Mouse (Mus musculus) spleen, embryonic (tissue): ENCODE results near the gene Gm49384.
"Not testable (repeated sequence)": the region's sequence is repeated elsewhere in the genome, so short reads cannot be mapped to it uniquely, and the experiment has no call there.

Experiments
- CTCF ChIA-PET: fragments of 350-600 bp; sonication (Branson Sonifier 250); formaldehyde crosslinking; loops from one replicate; lab custom pipeline; 2022; lab: Charles Lee

Gene Gm49384

GRCm38 (mm10) chr12:69171307-69171706 lies 32.8 kb downstream of the Gm49384 start:
- CTCF ChIA-PET, result no interaction called here

- CTCF ChIA-PET, result no interaction called here
These were observed 35.5 kb downstream of the Gm49384 start, which contains the start of gene Lrr1 for GRCm38 (mm10) chr12:69168461-69169106. Lrr1 (plus strand) TSS chr12:69168814.

- CTCF ChIA-PET, result interaction anchor here (0.7 kb wide), 2 partner anchors 11 to 19 kb away, joined by 6 to 22 read pairs; no protein-coding TSS in a partner anchor
These were observed 36.2 kb downstream of the Gm49384 start for GRCm38 (mm10) chr12:69167656-69168460.

GRCm38 (mm10) chr12:69166861-69167581 lies 37.0 kb downstream of the Gm49384 start:
- CTCF ChIA-PET, result not testable (repeated sequence)

GRCm38 (mm10) chr12:69164904-69165303 lies 39.2 kb downstream of the Gm49384 start:
- CTCF ChIA-PET, result interaction anchor here (0.7 kb wide), 1 partner anchor 409 kb away, joined by 7 read pairs; no protein-coding TSS in a partner anchor

GRCm38 (mm10) chr12:69163586-69163985 lies 40.5 kb downstream of the Gm49384 start:
- CTCF ChIA-PET, result not testable (repeated sequence)

GRCm38 (mm10) chr12:69160677-69161076 lies 43.4 kb downstream of the Gm49384 start:
- CTCF ChIA-PET, result interaction anchor here (0.6 to 1.0 kb wide), 4 partner anchors 10 to 1246 kb away, joined by 3 to 8 read pairs (median 4); no protein-coding TSS in a partner anchor

- CTCF ChIA-PET, result interaction anchor here (0.7 kb wide), 1 partner anchor 29 kb away, joined by 5 read pairs; no protein-coding TSS in a partner anchor
These were observed 44.5 kb downstream of the Gm49384 start for GRCm38 (mm10) chr12:69159578-69159940.

GRCm38 (mm10) chr12:69158765-69159577 lies 45.1 kb downstream of the Gm49384 start, which contains the start of gene Rps29:
Rps29 (minus strand) TSS chr12:69159186.
- CTCF ChIA-PET, result not testable (repeated sequence)

GRCm38 (mm10) chr12:69158366-69158764 lies 45.7 kb downstream of the Gm49384 start:
- CTCF ChIA-PET, result no interaction called here

GRCm38 (mm10) chr12:69157107-69157506 lies 47.0 kb downstream of the Gm49384 start:
- CTCF ChIA-PET, result interaction anchor here (0.6 kb wide), 1 partner anchor 11 kb away, joined by 22 read pairs; no protein-coding TSS in a partner anchor

GRCm38 (mm10) chr12:69156436-69156835 lies 47.6 kb downstream of the Gm49384 start:
- CTCF ChIA-PET, result interaction anchor here (0.6 kb wide), 1 partner anchor 22 kb away, joined by 5 read pairs; no protein-coding TSS in a partner anchor

- CTCF ChIA-PET, result interaction anchor here (0.6 kb wide), 1 partner anchor 23 kb away, joined by 5 read pairs; no protein-coding TSS in a partner anchor
These were observed 48.1 kb downstream of the Gm49384 start for GRCm38 (mm10) chr12:69155923-69156322.

GRCm38 (mm10) chr12:69150049-69150448 lies 54.0 kb downstream of the Gm49384 start:
- CTCF ChIA-PET, result no interaction called here

GRCm38 (mm10) chr12:69147166-69147735 lies 56.8 kb downstream of the Gm49384 start:
- CTCF ChIA-PET, result no interaction called here

- CTCF ChIA-PET, result no interaction called here
These were observed 60.6 kb downstream of the Gm49384 start for GRCm38 (mm10) chr12:69143460-69143859.

- CTCF ChIA-PET, result interaction anchor here (0.6 kb wide), 1 partner anchor 797 kb away, joined by 4 read pairs; no protein-coding TSS in a partner anchor
These were observed 64.2 kb downstream of the Gm49384 start for GRCm38 (mm10) chr12:69139841-69140240.
